Mouse (Mus musculus) embryonic stem cell, embryonic (primary cell): ENCODE results near the gene Sgpp1.

Experiments used
- CTCF ChIA-PET, 4 experiments: fragments of 300-600 bp in 2 of 4; fragments of 350-600 bp in 2 of 4; sonication (Branson Sonifier 250); formaldehyde crosslinking; loops; one replicate each; lab custom pipeline; 2022; ENCODE audit warnings: inconsistent platforms in 2 of 4; lab: Charles Lee
- POLR2A ChIA-PET, 4 experiments: fragments of 300-600 bp in 2 of 4; fragments of 350-600 bp in 2 of 4; sonication (Branson Sonifier 250); formaldehyde crosslinking; loops; one replicate each; lab custom pipeline; 2022; ENCODE audit warnings: antibody characterized with exemption in 4 of 4, inconsistent platforms in 1 of 4; lab: Charles Lee

Gene Sgpp1

DNA sequence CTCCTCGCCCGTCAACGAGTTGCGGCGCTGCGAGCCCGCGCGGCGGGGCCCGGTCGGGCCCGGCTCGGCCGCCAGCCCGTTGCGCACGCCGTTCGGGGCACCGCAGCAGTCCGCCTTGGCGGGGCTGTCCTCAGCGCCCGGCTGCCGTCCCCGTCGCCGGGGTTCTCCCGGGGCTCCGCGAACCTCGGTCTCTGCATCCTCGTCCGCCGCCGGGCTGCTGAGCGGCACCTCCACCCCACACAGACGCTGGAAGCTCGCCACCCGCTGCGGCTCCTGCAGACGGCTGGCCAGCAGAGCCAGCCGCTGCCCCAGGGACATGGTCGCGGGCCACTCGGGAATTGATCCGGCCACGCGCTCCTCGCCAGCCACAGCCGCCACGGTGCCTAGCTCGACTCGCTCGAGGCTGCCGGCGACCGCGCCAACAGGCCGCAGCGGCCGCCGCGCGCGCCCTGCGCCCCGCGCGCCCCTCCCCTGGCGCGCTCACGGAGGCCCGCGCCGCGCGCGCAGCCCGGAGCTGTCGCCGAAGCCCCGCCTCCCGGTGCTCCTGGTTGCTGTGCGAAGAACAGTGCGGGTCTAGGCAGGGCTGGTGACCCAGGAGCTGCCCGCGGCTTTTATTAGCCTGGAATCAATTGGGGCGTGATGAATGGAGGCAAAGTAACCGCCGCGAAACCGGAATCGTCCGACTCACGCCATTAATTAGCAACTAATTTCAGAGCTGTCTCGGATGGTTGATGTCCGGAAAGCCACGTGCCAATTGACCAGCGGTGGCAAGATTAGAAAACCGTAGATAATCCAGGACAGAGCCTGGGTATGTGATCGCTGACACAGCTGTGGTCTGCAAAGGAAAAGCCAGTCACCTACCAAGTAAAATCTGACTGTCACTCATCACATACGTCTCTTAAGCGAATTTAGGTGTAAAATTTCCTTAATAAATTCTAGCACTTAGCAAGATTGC lies at the start of gene Sgpp1:
TSS of gene Sgpp1 (minus strand) at position 484 of the 955 bp plus-strand sequence.
- ChIA-PET POLR2A (interaction anchor here in 3 of 4 experiments (0.6 to 2.9 kb wide), 34 partner anchors 8 to 1418 kb away, joined by 3 to 20 read pairs (median 4); partner anchors contain the start of genes Wdr89 (in 3 of the 3) and Ppp2r5e (in 1 of the 3)), CTCF (interaction anchor here in 1 of 4 experiments (1.3 kb wide), 1 partner anchor 87 kb away, joined by 3 read pairs; no protein-coding TSS in a partner anchor)

DNA sequence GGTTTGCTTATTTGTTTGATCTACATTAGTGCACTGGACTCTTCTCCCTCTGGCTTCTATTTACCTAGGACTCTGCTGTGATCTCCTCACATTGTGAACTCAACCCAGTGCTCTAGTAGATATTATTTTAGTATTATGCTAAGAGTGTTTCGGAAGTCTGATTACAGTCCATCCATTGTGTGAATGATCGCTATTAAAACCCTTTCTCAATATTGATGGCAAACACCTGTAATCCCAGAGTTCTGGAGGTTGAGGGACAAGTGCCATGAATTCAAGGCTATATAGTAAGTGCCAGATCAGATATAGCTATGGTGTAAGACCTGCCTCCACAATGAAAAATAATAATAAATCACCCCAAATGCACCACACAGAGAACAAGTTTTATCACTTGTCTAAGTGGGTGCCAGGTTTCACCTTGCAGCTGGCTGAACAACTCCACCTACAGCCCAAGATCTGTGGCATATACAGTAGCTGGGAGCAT lies 48.8 kb upstream of the Sgpp1 start:
- ChIA-PET POLR2A (interaction anchor here in 1 of 4 experiments (0.6 kb wide), 1 partner anchor 9 kb away, joined by 3 read pairs; no protein-coding TSS in a partner anchor), CTCF (interaction anchor here in 1 of 4 experiments (1.3 kb wide), 1 partner anchor 407 kb away, joined by 3 read pairs; no protein-coding TSS in a partner anchor)

DNA sequence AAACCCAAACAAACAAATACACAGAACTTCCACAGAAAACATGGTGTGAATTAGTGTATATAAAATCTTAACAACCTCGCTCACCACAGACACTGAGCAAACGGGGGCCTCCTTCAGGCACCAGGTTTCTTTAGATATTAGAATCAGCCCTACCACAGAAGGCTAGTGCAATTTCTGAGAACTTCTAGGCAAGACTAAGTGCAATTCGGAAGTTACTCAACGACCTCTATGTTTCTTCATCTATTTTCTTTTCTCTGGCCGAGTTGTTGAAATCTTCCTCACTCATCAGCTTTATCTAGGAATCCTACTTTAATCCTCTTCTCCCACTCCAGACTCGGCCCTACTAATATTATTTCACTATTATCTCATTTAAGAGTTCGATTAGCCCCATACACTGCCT lies 46.5 kb upstream of the Sgpp1 start:
- ChIA-PET CTCF (no interaction called here), POLR2A (no interaction called here)

DNA sequence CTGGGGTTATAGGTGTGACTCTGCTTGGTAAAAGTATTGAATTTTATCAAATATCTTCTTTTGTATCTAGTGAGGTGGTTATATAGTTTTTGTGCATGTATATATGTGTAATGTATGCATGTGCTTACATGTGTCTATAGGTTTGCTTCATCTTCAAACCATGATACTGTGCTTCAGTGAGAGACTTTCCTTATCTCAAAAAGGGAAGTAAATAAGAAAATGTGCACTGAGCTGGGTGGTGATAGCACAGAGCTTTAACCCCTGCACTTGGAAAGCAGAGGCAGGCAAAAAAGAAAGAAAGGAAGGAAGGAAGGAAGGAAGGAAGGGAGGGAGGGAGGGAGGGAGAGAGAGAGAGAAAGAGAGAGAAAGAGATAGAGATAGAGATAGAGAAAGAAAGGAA lies 45.9 kb upstream of the Sgpp1 start:
- ChIA-PET POLR2A (interaction anchor here in 1 of 4 experiments (0.7 kb wide), 1 partner anchor 112 kb away, joined by 4 read pairs; the partner anchor contains the start of gene Wdr89), CTCF (no interaction called here)

DNA sequence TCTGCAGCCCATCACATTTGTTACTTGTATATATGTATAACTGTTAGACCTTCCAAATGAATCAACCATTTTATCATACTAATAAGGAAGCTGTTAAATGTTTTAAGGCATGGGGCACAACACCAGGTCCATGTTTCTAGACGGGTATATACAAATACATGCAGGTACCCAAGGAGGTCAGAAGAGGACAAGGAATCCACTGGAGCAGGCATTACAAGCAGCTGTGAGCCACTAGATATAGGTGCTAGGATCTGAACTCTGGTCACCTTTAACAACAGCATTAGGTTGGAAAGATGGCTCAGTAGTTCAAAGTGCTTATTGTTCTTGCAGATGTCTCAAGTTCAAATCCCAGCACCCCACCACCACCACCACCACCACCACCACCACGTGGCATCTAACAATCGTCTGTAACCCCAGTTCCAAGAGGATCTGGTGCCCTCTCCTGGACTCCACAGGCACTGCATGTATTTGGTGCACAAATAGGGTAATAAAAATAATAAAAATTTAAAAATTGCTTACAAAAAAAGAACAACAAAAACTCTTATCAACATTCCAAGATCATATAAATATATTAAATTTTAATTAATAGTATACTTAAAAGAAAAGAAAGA lies 37.0 kb upstream of the Sgpp1 start:
- ChIA-PET CTCF (interaction anchor here in 1 of 4 experiments (1.3 kb wide), 1 partner anchor 10 kb away, joined by 3 read pairs; no protein-coding TSS in a partner anchor), POLR2A (interaction anchor here in 1 of 4 experiments (1.1 kb wide), 2 partner anchors 10 to 103 kb away, joined by 3 read pairs; partner anchors contain the start of gene Wdr89)

DNA sequence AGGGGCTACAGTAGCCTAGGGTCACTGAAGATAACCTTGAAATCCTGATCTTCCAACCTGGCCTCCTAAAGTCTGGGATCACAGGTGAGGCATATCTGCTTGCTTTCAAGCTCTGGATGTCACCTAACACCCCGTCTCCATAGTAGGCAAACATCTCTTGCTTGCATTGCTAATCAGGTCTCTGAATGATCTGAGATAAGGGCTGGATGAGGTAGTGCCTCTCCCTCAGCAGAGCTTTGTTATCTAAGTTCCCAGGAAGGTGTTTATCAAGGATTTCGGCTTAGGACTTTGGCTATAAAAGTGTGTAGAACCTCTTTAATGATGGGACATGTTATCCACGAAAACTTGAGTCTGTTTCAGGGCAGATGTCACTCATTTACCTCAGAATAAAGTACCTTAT lies 35.9 kb upstream of the Sgpp1 start:
- CTCF ChIA-PET: interaction anchor here in 1 of 4 experiments (1.3 kb wide), 1 partner anchor 9 kb away, joined by 3 read pairs; no protein-coding TSS in a partner anchor

DNA sequence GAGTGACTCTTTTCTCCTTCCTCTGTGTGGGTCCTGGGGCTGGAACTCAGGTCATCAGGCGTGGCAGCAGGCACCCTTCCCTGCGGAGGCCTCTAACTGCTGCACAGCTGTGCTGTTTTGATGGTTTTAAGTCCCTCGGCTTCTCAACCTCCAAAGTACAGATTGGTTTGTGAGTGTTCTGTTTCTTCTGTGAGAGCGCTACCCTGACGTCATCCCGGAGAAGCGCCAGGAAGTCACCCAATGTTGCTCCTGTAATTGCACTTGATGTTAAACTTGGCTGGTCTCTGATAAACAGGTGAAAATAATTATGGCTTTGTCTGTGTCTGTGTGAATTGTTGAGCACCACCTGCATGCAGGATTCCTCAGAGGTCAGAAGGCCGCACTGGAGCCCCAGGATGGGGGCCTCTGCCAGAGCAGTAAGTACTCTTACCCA lies 31.4 kb upstream of the Sgpp1 start:
- ChIA-PET POLR2A (no interaction called here), CTCF (no interaction called here)

More for the DNA sequence above, 35.9 kb upstream of the Sgpp1 start:
- POLR2A ChIA-PET: interaction anchor here in 2 of 4 experiments (0.5 to 1.7 kb wide), 2 partner anchors 50 to 102 kb away, joined by 4 to 8 read pairs; partner anchors contain the start of gene Wdr89 (in 1 of the 2)

DNA sequence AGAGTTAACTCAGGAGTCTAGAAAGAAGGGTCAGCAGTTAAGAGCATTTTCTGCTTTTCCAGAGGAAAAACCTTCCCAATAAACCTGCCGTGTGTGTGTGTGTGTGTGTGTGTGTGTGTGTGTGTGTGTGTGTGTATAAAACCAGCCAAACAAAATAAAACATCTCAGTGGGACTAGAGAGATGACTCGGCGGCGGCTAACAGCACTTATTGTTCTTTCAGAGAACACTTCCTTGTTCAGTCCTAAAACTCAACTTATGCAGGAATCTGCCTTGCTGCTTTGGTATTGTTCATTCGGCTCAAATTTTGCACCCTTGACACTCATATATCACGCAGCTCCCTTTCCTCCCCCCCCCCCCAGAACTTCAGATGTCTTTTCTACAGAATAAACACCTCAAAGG lies 30.9 kb upstream of the Sgpp1 start:
- POLR2A ChIA-PET: interaction anchor here in 2 of 4 experiments (0.7 to 1.1 kb wide), 2 partner anchors 53 to 427 kb away, joined by 3 to 5 read pairs; no protein-coding TSS in a partner anchor
- CTCF ChIA-PET: no interaction called here

DNA sequence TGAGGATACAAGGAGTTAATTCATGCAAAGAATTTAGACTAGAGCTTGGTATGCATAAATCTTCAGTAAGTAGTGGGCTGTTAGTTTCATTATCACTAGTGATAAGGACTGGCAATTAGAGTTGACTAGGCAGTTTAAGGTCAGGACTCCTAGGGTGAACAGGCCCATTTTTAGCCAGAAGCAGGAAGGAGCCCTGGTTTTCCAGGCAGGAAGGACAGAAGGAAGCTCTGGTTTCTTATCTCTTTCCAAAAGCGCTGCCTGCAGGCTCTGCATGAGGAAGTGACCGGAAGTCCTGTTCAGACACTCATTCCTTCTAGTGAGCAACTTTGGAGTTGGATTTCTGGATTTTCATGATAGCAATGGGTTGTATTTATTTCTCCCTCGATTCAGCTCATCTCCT lies 30.2 kb upstream of the Sgpp1 start:
- CTCF ChIA-PET: no interaction called here

DNA sequence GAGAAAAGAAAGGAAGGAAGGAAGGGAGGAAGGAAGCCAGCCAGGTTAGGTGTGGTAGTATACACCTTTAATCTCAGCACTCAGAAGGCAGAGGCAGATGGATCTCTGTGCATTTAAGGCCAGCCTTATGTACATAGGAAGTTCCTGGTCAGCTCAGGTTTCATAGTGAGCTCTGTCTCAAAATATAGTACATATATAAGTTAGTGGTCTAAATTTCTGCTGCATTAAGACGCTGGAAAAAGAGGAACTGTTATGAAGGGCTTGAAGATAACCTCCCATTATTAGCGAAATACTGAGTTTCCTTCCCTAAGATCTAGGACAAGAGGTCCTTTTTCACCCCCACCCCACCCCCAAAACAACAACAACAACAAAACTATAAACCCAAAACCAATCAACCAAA lies 20.9 kb upstream of the Sgpp1 start:
- POLR2A ChIA-PET: no interaction called here
- CTCF ChIA-PET: no interaction called here

More for the DNA sequence above, 30.2 kb upstream of the Sgpp1 start:
- POLR2A ChIA-PET: interaction anchor here in 3 of 4 experiments (0.6 to 1.1 kb wide), 3 partner anchors 52 to 1200 kb away, joined by 3 to 5 read pairs (median 4); no protein-coding TSS in a partner anchor

DNA sequence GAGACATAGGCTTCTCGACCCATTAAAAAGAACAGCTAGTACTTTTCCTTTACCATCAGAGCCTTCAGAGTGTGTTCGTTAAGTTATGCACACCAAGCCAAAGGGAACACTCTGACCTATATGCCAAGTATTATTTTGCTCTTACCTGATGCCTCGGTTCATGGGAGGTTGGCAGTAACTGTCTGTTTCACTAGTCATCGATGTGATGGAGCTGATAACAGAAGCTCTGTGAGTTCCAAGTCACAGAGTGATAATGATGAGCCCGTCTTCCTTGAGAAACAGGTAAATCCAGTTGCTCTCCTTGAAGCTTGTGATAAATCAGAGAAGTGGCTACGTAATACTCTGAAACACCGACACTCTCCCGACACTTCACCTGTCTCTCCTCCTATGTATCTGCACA lies 18.2 kb upstream of the Sgpp1 start:
- ChIA-PET CTCF (no interaction called here), POLR2A (interaction anchor here in 1 of 4 experiments (1.5 kb wide), 1 partner anchor 9 kb away, joined by 8 read pairs; no protein-coding TSS in a partner anchor)

DNA sequence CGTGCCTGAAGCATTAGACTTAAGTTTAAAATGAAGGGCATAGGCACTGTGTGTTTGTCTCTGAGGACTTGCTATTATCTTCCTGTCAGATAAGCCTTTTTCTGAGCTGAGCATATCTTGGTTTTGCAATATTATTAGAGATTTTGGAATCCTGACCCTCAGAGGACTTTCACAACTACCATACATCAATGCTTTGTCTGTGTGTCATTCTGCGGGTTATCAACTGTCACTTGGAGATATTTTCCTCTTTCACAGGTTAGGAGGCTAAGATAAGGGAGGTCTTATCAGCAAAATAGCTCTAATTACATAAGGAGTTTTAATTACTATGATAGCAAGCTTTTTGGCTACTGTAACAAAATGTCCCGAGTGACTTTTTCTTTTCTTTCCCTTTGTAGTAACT lies 16.5 kb upstream of the Sgpp1 start:
- CTCF ChIA-PET: interaction anchor here in 1 of 4 experiments (0.6 kb wide), 1 partner anchor 49 kb away, joined by 4 read pairs; no protein-coding TSS in a partner anchor
- POLR2A ChIA-PET: interaction anchor here in 3 of 4 experiments (0.6 to 2.9 kb wide), 4 partner anchors 12 to 133 kb away, joined by 3 to 9 read pairs (median 4); partner anchors contain the start of gene Sgpp1 (in 1 of the 3)

DNA sequence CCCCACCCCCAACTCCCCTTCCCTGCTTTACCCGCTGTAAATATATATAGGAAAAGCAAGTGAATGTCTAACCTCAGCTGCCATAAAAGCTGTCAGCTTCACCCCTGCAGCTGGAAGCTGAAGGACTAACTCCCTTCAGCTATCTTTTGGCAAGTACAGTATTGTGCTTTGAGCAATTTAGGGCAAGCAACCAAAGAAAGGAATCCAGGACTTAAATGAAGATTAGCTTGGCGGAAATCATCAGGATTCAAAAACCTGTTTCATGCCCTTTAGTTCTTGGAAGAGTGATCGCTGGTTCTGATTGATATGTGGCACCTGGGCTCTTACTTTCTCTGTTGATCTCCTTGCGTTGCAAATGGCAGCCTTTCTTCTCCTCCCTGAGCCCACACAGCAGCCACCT lies 13.0 kb upstream of the Sgpp1 start:
- CTCF ChIA-PET: interaction anchor here in 1 of 4 experiments (0.5 kb wide), 1 partner anchor 44 kb away, joined by 3 read pairs; no protein-coding TSS in a partner anchor
- POLR2A ChIA-PET: interaction anchor here in 2 of 4 experiments (1.1 to 1.3 kb wide), 4 partner anchors 8 to 79 kb away, joined by 3 to 4 read pairs (median 3); partner anchors contain the start of genes Sgpp1 (in 1 of the 2) and Wdr89 (in 1 of the 2)

DNA sequence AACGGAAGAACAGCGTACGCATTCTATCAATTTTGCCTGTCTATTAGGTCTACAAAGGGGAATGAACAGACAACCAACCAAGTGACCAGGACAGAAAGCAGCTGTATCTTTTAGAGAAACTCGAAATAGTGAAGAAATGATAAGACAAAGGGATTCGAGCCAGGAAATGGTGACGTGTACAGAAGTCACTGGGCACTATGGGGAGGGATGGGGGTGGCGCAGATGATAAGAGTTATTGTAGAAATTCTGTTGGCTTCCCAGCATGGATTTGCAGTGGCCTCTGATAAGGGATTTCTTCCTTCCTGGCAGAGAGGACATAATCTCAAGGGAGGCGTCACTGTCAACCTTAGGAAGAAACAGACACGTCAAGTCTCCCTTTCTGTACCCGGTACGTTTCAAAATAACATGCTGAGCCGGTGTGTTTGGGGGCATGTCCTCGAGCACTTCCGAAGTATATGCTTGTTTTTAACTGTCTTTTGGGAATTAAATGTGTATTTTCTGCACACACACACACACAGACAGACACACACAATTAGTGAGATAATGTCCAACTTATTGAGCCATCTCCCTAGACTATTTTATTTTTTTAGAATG lies 10.3 kb upstream of the Sgpp1 start:
- CTCF ChIA-PET: no interaction called here
- POLR2A ChIA-PET: interaction anchor here in 1 of 4 experiments (0.6 to 1.9 kb wide), 2 partner anchors 76 to 112 kb away, joined by 4 read pairs; partner anchors contain the start of gene Wdr89

DNA sequence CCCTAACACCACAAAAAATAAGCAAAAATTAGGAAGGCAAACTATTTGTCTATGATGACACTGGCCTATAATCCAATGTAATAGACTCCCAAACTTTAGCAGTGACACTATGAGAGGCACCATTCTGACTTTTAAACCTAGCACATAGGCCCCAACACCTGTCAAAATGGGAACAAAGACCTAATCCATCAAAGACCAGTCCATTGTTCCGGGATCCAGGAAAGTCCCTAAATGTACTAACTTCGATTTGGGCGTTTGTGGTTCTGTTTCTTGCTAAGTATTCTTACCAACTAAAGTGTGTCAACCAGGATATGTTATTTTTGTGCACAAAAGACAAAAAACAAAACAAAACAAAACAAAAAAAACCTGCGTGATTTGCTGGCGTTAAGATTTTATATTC lies 6.6 kb upstream of the Sgpp1 start:
- CTCF ChIA-PET: no interaction called here
- POLR2A ChIA-PET: no interaction called here

DNA sequence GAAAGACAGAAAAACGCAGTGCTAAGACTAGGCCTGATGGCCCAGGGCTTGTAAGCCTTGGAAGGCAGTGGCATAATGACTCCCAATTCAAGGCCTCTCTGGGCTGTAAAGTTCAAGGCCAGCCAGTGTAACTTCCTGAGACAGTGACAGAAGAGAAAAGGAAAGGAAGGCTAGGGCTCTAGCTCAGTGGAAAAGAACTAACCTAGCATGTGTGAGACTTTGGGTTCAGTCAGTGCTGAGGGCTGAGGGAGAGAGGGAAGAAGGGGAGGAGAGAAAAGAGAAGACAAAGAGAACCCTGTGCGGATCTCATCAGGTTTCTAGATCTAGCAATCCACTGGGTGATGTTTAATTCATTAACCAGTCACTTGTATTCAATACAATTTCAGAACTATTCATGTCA lies 5.7 kb upstream of the Sgpp1 start:
- POLR2A ChIA-PET: no interaction called here

DNA sequence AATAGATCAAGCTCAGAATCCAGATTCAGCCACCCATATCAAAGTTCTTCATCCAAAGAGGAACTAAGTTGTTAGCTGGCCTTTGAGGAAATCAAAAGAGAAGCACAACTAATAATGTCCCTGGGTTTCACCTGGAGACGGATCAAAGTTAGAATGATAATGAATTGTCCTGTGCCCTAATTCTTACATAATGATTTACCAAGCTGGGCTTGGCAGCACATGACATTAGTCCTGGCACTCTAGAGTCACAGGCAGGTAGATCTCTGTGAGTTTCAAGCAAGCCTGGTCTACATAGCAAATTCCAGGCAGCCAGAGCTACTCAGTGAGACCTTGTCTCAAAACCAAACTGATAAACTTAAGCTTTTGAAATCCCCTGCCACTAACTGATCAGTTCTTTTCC lies 4.9 kb upstream of the Sgpp1 start:
- ChIA-PET CTCF (interaction anchor here in 1 of 4 experiments (0.5 kb wide), 1 partner anchor 202 kb away, joined by 3 read pairs; no protein-coding TSS in a partner anchor), POLR2A (interaction anchor here in 1 of 4 experiments (1.2 to 1.3 kb wide), 2 partner anchors 8 to 12 kb away, joined by 3 to 4 read pairs; no protein-coding TSS in a partner anchor)

More for the DNA sequence above, 5.7 kb upstream of the Sgpp1 start:
- CTCF ChIA-PET: no interaction called here
